Mouse (Mus musculus): ENCODE results near the gene Fstl1. TPM values are rescaled to one million over a fixed set of nuclear protein-coding genes. Genes with fewer than 3 reads are reported as not detected.

The Fstl1 gene
- polyA plus RNA-seq (2015; fragmentation: Nextera tagmentation; extraction: Ambion mirVana), result 112 and 134 TPM in 2 replicates

GRCm38 (mm10) chr16:37776860-37777651 is at the start of gene Fstl1:
Gene Fstl1 (plus strand): TSS chr16:37776873.

GRCm38 (mm10) chr16:37861029-37861428 is 84.4 kb downstream of the Fstl1 start, which contains the start of gene Gm36028:
Gene Gm36028 (minus strand): TSS chr16:37861146.

GRCm38 (mm10) chr16:37867791-37868505 is 91.3 kb downstream of the Fstl1 start, which contains the start of gene Lrrc58:
Gene Lrrc58 (plus strand): TSS chr16:37868389.

Other genes with a start within 250 kb of the Fstl1 start
- gene Gtf2e1, start 237.1 kb upstream of the Fstl1 start, polyA plus RNA-seq (2015; fragmentation: Nextera tagmentation; extraction: Ambion mirVana), result 8.8 and 9.5 TPM in 2 replicates
- gene Rabl3, start 237.0 kb upstream of the Fstl1 start, polyA plus RNA-seq (2015; fragmentation: Nextera tagmentation; extraction: Ambion mirVana), result 11.8 and 13.9 TPM in 2 replicates
- gene Hgd, start 196.7 kb upstream of the Fstl1 start, polyA plus RNA-seq (2015; fragmentation: Nextera tagmentation; extraction: Ambion mirVana), result 0.07 and 0.15 TPM in 2 replicates
- 54.0 and 62.4 TPM in 2 replicates for gene Ndufb4, start 122.4 kb upstream of the Fstl1 start, polyA plus RNA-seq (2015; fragmentation: Nextera tagmentation; extraction: Ambion mirVana)
- gene Gm36028, start 84.3 kb downstream of the Fstl1 start, polyA plus RNA-seq (2015; fragmentation: Nextera tagmentation; extraction: Ambion mirVana), result not detected in 2 replicates
- 19.6 and 24.0 TPM in 2 replicates for gene Lrrc58, start 91.5 kb downstream of the Fstl1 start, polyA plus RNA-seq (2015; fragmentation: Nextera tagmentation; extraction: Ambion mirVana)
- 0.02 TPM in 1 of 2 replicates, not detected in the other for gene Gpr156, start 139.6 kb downstream of the Fstl1 start, polyA plus RNA-seq (2015; fragmentation: Nextera tagmentation; extraction: Ambion mirVana)

All from spleen, postnatal 0 days (tissue).